Mouse (Mus musculus): Measurements from ENCODE around the gene Gm3402. TPM values are rescaled to one million over a fixed set of nuclear protein-coding genes. Genes with fewer than 3 reads are reported as not detected.

Gm3402 gene
- polyA plus RNA-seq (2012; rRNA removed; ENCODE audit: low replicate concordance): not detected in 2 replicates

DNA sequence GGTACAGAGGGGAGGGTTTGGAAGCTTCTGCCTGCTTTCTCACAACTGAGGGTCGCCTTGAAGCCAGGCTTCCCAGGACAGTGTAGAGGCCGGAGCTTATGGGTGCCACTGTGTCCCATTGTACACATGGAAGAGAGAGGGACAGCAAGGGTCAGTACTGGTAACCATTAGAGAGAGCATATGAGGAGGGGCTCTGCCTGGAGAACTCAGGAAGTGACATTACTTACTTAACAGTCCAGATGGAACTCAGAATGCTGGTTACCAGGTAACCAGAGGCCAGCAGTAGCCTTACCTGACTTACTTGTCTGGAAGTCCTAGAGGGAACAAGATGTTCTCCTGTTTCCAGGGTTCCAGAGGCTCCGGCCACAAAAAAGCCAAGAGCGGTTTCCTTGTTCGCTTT lies at the start of gene Gm3402:
Gene Gm3402 (plus strand): TSS at position 301 of the 400 bp plus-strand sequence.

DNA sequence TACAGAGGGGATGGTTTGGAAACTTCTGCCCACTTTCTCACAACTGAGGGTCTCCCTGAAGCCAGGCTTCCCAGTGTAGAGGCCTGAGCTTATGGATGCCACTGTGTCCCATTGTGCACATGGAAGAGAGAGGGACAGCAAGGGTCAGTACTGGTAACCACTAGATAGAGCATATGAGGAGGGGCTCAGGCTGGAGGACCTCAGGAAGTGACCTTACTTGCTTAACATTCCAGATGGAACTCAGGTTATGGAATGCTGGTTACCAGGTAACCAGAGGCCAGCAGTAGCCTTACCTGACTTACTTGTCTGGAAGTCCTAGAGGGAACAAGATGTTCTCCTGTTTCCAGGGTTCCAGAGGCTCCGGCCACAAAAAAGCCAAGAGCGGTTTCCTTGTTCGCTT lies 32.3 kb upstream of the Gm3402 start, which contains the start of gene Gm6408:
Gene Gm6408 (plus strand): TSS at position 301 of the 400 bp plus-strand sequence.

DNA sequence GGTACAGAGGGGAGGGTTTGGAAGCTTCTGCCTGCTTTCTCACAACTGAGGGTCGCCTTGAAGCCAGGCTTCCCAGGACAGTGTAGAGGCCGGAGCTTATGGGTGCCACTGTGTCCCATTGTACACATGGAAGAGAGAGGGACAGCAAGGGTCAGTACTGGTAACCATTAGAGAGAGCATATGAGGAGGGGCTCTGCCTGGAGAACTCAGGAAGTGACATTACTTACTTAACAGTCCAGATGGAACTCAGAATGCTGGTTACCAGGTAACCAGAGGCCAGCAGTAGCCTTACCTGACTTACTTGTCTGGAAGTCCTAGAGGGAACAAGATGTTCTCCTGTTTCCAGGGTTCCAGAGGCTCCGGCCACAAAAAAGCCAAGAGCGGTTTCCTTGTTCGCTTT lies 22.9 kb upstream of the Gm3402 start, which contains the start of gene Gm6370:
Gene Gm6370 (plus strand): TSS at position 301 of the 400 bp plus-strand sequence.

DNA sequence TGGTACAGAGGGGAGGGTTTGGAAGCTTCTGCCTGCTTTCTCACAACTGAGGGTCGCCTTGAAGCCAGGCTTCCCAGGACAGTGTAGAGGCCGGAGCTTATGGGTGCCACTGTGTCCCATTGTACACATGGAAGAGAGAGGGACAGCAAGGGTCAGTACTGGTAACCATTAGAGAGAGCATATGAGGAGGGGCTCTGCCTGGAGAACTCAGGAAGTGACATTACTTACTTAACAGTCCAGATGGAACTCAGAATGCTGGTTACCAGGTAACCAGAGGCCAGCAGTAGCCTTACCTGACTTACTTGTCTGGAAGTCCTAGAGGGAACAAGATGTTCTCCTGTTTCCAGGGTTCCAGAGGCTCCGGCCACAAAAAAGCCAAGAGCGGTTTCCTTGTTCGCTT lies 11.8 kb upstream of the Gm3402 start, which contains the start of gene 4930449I24Rik:
Gene 4930449I24Rik (plus strand): TSS at position 301 of the 400 bp plus-strand sequence.

DNA sequence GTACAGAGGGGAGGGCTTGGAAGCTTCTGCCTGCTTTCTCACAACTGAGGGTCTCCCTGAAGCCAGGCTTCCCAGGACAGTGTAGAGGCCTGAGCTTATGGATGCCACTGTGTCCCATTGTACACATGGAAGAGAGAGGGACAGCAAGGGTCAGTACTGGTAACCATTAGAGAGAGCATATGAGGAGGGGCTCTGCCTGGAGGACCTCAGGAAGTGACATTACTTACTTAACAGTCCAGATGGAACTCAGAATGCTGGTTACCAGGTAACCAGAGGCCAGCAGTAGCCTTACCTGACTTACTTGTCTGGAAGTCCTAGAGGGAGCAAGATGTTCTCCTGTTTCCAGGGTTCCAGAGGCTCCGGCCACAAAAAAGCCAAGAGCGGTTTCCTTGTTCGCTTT lies 11.6 kb downstream of the Gm3402 start, which contains the start of gene Gm3404:
Gene Gm3404 (plus strand): TSS at position 301 of the 400 bp plus-strand sequence.

DNA sequence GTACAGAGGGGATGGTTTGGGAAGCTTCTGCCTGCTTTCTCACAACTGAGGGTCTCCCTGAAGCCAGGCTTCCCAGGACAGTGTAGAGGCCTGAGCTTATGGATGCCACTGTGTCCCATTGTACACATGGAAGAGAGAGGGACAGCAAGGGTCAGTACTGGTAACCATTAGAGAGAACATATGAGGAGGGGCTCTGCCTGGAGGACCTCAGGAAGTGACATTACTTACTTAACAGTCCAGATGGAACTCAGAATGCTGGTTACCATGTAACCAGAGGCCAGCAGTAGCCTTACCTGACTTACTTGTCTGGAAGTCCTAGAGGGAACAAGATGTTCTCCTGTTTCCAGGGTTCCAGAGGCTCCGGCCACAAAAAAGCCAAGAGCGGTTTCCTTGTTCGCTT lies 23.4 kb downstream of the Gm3402 start, which contains the start of gene Gm3409:
Gene Gm3409 (plus strand): TSS at position 301 of the 400 bp plus-strand sequence.

DNA sequence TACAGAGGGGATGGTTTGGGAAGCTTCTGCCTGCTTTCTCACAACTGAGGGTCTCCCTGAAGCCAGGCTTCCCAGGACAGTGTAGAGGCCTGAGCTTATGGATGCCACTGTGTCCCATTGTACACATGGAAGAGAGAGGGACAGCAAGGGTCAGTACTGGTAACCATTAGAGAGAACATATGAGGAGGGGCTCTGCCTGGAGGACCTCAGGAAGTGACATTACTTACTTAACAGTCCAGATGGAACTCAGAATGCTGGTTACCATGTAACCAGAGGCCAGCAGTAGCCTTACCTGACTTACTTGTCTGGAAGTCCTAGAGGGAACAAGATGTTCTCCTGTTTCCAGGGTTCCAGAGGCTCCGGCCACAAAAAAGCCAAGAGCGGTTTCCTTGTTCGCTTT lies 41.9 kb downstream of the Gm3402 start, which contains the start of gene Gm3415:
Gene Gm3415 (plus strand): TSS at position 301 of the 400 bp plus-strand sequence.

Other genes with a start within 250 kb of the Gm3402 start
- gene Wasf3, start 129.1 kb upstream of the Gm3402 start, polyA plus RNA-seq (2012; rRNA removed; ENCODE audit: low replicate concordance): 1.2 and 1.4 TPM in 2 replicates
- not detected in 2 replicates for gene Gm6408, start 32.2 kb upstream of the Gm3402 start, polyA plus RNA-seq (2012; rRNA removed; ENCODE audit: low replicate concordance)
- not detected in 2 replicates for gene Gm6370, start 22.8 kb upstream of the Gm3402 start, polyA plus RNA-seq (2012; rRNA removed; ENCODE audit: low replicate concordance)
- not detected in 2 replicates for gene 4930449I24Rik, start 11.7 kb upstream of the Gm3402 start, polyA plus RNA-seq (2012; rRNA removed; ENCODE audit: low replicate concordance)
- not detected in 2 replicates for gene Gm3404, start 11.7 kb downstream of the Gm3402 start, polyA plus RNA-seq (2012; rRNA removed; ENCODE audit: low replicate concordance)
- gene Gm3409, start 23.5 kb downstream of the Gm3402 start, polyA plus RNA-seq (2012; rRNA removed; ENCODE audit: low replicate concordance): not detected in 2 replicates
- not detected in 2 replicates for gene Gm3415, start 42.0 kb downstream of the Gm3402 start, polyA plus RNA-seq (2012; rRNA removed; ENCODE audit: low replicate concordance)
- not detected in 2 replicates for gene Gpr12, start 71.1 kb downstream of the Gm3402 start, polyA plus RNA-seq (2012; rRNA removed; ENCODE audit: low replicate concordance)

Data from mammary gland, adult 2 months (tissue).